Mouse (Mus musculus) MEL (cell line): ENCODE data around the gene Lig4. TPM values are rescaled to one million over a fixed set of nuclear protein-coding genes. Genes with fewer than 3 reads are reported as not detected.
A peak's percentile ranks its signal among the peaks of the same experiment; 100 is the strongest.

Experiments
- DNase-seq: peaks from one replicate; pipeline ENCODE4 v3.0.0; 2011; ENCODE audit warnings: low read depth, low spot score
- H3K27ac ChIP-seq: 2 replicates; pipeline ENCODE4 v1.5.1; 2012; ENCODE audit warnings: low read depth, mild to moderate bottlenecking, control low read depth, low read length, moderate library complexity; ENCODE audit not compliant: control insufficient read depth
- H3K27me3 ChIP-seq, 2 experiments: fragments of 150-350 bp in 1 of 2; sonication (generic) in 1 of 2; 2 replicates each; pipeline ENCODE4 v1.6.1; 2012; ENCODE audit warnings: low read length in 2 of 2, mild to moderate bottlenecking in 2 of 2, improper control_type of control experiment in 1 of 2, moderate library complexity in 1 of 2; ENCODE audit not compliant: insufficient read depth in 2 of 2, control insufficient read depth in 1 of 2
- H3K36me3 ChIP-seq, 2 experiments: 2 replicates each; pipeline ENCODE4 v1.6.1; 2012 to 2014; ENCODE audit warnings: low read length in 2 of 2, improper control_type of control experiment in 1 of 2, inconsistent platforms in 1 of 2, mild to moderate bottlenecking in 1 of 2; ENCODE audit not compliant: insufficient read depth in 2 of 2, control insufficient read depth in 1 of 2
- H3K4me1 ChIP-seq, 2 experiments: fragments of 150-350 bp in 1 of 2; sonication (generic) in 1 of 2; 2 replicates each; pipeline ENCODE4 v1.6.1; 2012; ENCODE audit warnings: low read length in 2 of 2, improper control_type of control experiment in 1 of 2, mild to moderate bottlenecking in 1 of 2; ENCODE audit not compliant: insufficient read depth in 2 of 2, control insufficient read depth in 1 of 2
- H3K4me3 ChIP-seq, 2 experiments: fragments of 150-350 bp in 1 of 2; sonication (generic) in 1 of 2; 2 replicates each; pipeline ENCODE4 v1.5.1; 2012; ENCODE audit warnings: low read depth in 2 of 2, low read length in 2 of 2, mild to moderate bottlenecking in 2 of 2, moderate library complexity in 2 of 2, control low read depth in 1 of 2, improper control_type of control experiment in 1 of 2; ENCODE audit not compliant: control insufficient read depth in 1 of 2, insufficient read depth in 1 of 2
- H3K79me2 ChIP-seq: 2 replicates; pipeline ENCODE4 v1.6.1; 2012; ENCODE audit warnings: mild to moderate bottlenecking, low read length, moderate library complexity; ENCODE audit not compliant: control insufficient read depth, poor library complexity, insufficient read depth
- H3K9ac ChIP-seq: 2 replicates; pipeline ENCODE4 v1.6.1; 2012; ENCODE audit warnings: low read depth, mild to moderate bottlenecking, control low read depth, low read length, moderate library complexity; ENCODE audit not compliant: control insufficient read depth, poor library complexity, severe bottlenecking
- H3K9me3 ChIP-seq: fragments of 150-350 bp; sonication (generic); replicated peaks from 2 replicates; pipeline ENCODE4 v1.6.1; 2012; ENCODE audit warnings: mild to moderate bottlenecking, low read length, improper control_type of control experiment, moderate library complexity; ENCODE audit not compliant: insufficient read depth
- BHLHE40 ChIP-seq: IDR thresholded peaks from 2 replicates; pipeline ENCODE4 v1.6.1; 2012; ENCODE audit warnings: low read depth, mild to moderate bottlenecking, inconsistent platforms, low read length, improper control_type of control experiment, borderline replicate concordance
- CHD1 ChIP-seq: IDR thresholded peaks from 2 replicates; pipeline ENCODE4 v1.6.1; 2012; ENCODE audit warnings: low read depth, mild to moderate bottlenecking, inconsistent platforms, low read length, improper control_type of control experiment
- CHD2 ChIP-seq: IDR thresholded peaks from 2 replicates; pipeline ENCODE4 v1.6.1; 2011; ENCODE audit warnings: low read length, improper control_type of control experiment
- CTCF ChIP-seq, 3 experiments: IDR thresholded peaks in 2 of 3; conservative IDR thresholded peaks in 1 of 3; 2 replicates each; pipeline ENCODE4 v1.5.1; 2011 to 2012; ENCODE audit warnings: low read length in 3 of 3, low read depth in 2 of 3, mild to moderate bottlenecking in 2 of 3, improper control_type of control experiment in 1 of 3, inconsistent platforms in 1 of 3, mixed read lengths in 1 of 3, moderate library complexity in 1 of 3; ENCODE audit not compliant: control insufficient read depth in 1 of 3, insufficient read depth in 1 of 3, poor library complexity in 1 of 3, severe bottlenecking in 1 of 3
- E2F4 ChIP-seq: IDR thresholded peaks from 2 replicates; pipeline ENCODE4 v1.6.1; 2011; ENCODE audit warnings: low read depth, low read length, improper control_type of control experiment, borderline replicate concordance
- ELF1 ChIP-seq: IDR thresholded peaks from 2 replicates; pipeline ENCODE4 v1.6.1; 2014; ENCODE audit warnings: low read depth, mild to moderate bottlenecking, inconsistent platforms, low read length, improper control_type of control experiment, moderate library complexity
- EP300 ChIP-seq, 2 experiments: IDR thresholded peaks; 2 replicates each; pipeline ENCODE4 v1.6.1; 2011; ENCODE audit warnings: improper control_type of control experiment in 2 of 2, low read length in 2 of 2, low read depth in 1 of 2, mild to moderate bottlenecking in 1 of 2
- GABPA ChIP-seq: IDR thresholded peaks from 2 replicates; pipeline ENCODE4 v1.6.1; 2012; ENCODE audit warnings: low read depth, mild to moderate bottlenecking, inconsistent platforms, low read length, improper control_type of control experiment, moderate library complexity
- GATA1 ChIP-seq: IDR thresholded peaks from 2 replicates; pipeline ENCODE4 v1.6.1; 2011; ENCODE audit warnings: low read depth, low read length, improper control_type of control experiment
- HCFC1 ChIP-seq: IDR thresholded peaks from 2 replicates; pipeline ENCODE4 v1.6.1; 2012; ENCODE audit warnings: low read depth, mild to moderate bottlenecking, inconsistent platforms, low read length, improper control_type of control experiment, moderate library complexity
- JUND ChIP-seq: IDR thresholded peaks from 2 replicates; pipeline ENCODE4 v1.6.1; 2011; ENCODE audit warnings: low read depth, mild to moderate bottlenecking, improper control_type of control experiment, low read length
- KAT2A ChIP-seq: conservative IDR thresholded peaks from 2 replicates; pipeline ENCODE4 v1.6.1; 2012; ENCODE audit warnings: low read depth, low read length, improper control_type of control experiment, inconsistent platforms
- MAFK ChIP-seq: IDR thresholded peaks from 2 replicates; pipeline ENCODE4 v1.6.1; 2011; ENCODE audit warnings: low read depth, mild to moderate bottlenecking, low read length, improper control_type of control experiment, borderline replicate concordance
- MAZ ChIP-seq: IDR thresholded peaks from 2 replicates; pipeline ENCODE4 v1.6.1; 2012; ENCODE audit warnings: low read depth, mild to moderate bottlenecking, inconsistent platforms, low read length, improper control_type of control experiment
- MEF2A ChIP-seq: IDR thresholded peaks from 2 replicates; pipeline ENCODE4 v1.6.1; 2014; ENCODE audit warnings: low read depth, mild to moderate bottlenecking, inconsistent platforms, low read length, improper control_type of control experiment; ENCODE audit not compliant: poor library complexity, insufficient replicate concordance, severe bottlenecking; ENCODE audit errors: extremely low read depth
- MYC ChIP-seq: IDR thresholded peaks from 2 replicates; pipeline ENCODE4 v1.6.1; 2011; ENCODE audit warnings: low read depth, mild to moderate bottlenecking, low read length, improper control_type of control experiment, moderate library complexity
- NRF1 ChIP-seq: IDR thresholded peaks from 2 replicates; pipeline ENCODE4 v1.6.1; 2014; ENCODE audit warnings: low read depth, mild to moderate bottlenecking, inconsistent platforms, low read length, improper control_type of control experiment, moderate library complexity; ENCODE audit not compliant: poor library complexity, insufficient read depth, severe bottlenecking
- POLR2A ChIP-seq, 2 experiments: IDR thresholded peaks; 2 replicates each; pipeline ENCODE4 v1.6.1; 2011 to 2012; ENCODE audit warnings: low read length in 2 of 2, mild to moderate bottlenecking in 2 of 2, control low read depth in 1 of 2, improper control_type of control experiment in 1 of 2, low read depth in 1 of 2, moderate library complexity in 1 of 2; ENCODE audit not compliant: control insufficient read depth in 1 of 2, insufficient read depth in 1 of 2, poor library complexity in 1 of 2
- POLR2AphosphoS2 ChIP-seq: IDR thresholded peaks from 2 replicates; pipeline ENCODE4 v1.6.1; 2011; ENCODE audit warnings: low read length, improper control_type of control experiment
- POLR2AphosphoS5 ChIP-seq: IDR thresholded peaks from 2 replicates; pipeline ENCODE4 v1.6.1; 2012; ENCODE audit warnings: low read depth, borderline replicate concordance, mild to moderate bottlenecking, inconsistent platforms, low read length, moderate library complexity, mixed read lengths
- RAD21 ChIP-seq: IDR thresholded peaks from 2 replicates; pipeline ENCODE4 v1.6.1; 2011; ENCODE audit warnings: mild to moderate bottlenecking, low read depth, low read length, improper control_type of control experiment
- RCOR1 ChIP-seq: IDR thresholded peaks from 2 replicates; pipeline ENCODE4 v1.6.1; 2012; ENCODE audit warnings: low read depth, mild to moderate bottlenecking, inconsistent platforms, low read length, improper control_type of control experiment
- SIN3A ChIP-seq: IDR thresholded peaks from 2 replicates; pipeline ENCODE4 v1.6.1; 2012; ENCODE audit warnings: low read length, improper control_type of control experiment, inconsistent platforms
- SMC3 ChIP-seq: IDR thresholded peaks from 2 replicates; pipeline ENCODE4 v1.6.1; 2011; ENCODE audit warnings: low read depth, low read length, improper control_type of control experiment
- TAL1 ChIP-seq: IDR thresholded peaks from 2 replicates; pipeline ENCODE4 v1.6.1; 2012; ENCODE audit warnings: mild to moderate bottlenecking, inconsistent platforms, low read length, moderate library complexity, mixed read lengths
- TBP ChIP-seq: IDR thresholded peaks from 2 replicates; pipeline ENCODE4 v1.8.0; 2011; ENCODE audit warnings: low read depth, low read length, improper control_type of control experiment
- TCF12 ChIP-seq: IDR thresholded peaks from 2 replicates; pipeline ENCODE4 v1.6.1; 2014; ENCODE audit warnings: low read depth, mild to moderate bottlenecking, inconsistent platforms, low read length, improper control_type of control experiment, moderate library complexity
- UBTF ChIP-seq: IDR thresholded peaks from 2 replicates; pipeline ENCODE4 v1.6.1; 2012; ENCODE audit warnings: low read depth, mild to moderate bottlenecking, inconsistent platforms, low read length, improper control_type of control experiment, moderate library complexity, borderline replicate concordance; ENCODE audit not compliant: insufficient read depth
- USF1 ChIP-seq: IDR thresholded peaks from 2 replicates; pipeline ENCODE4 v1.6.1; 2014; ENCODE audit warnings: low read depth, mild to moderate bottlenecking, inconsistent platforms, low read length, improper control_type of control experiment, moderate library complexity
- USF2 ChIP-seq, 2 experiments: IDR thresholded peaks; 2 replicates each; pipeline ENCODE4 v1.6.1; 2011 to 2012; ENCODE audit warnings: improper control_type of control experiment in 2 of 2, low read length in 2 of 2, borderline replicate concordance in 1 of 2, inconsistent platforms in 1 of 2, low read depth in 1 of 2, mild to moderate bottlenecking in 1 of 2; ENCODE audit not compliant: insufficient read depth in 1 of 2
- ZC3H11A ChIP-seq: IDR thresholded peaks from 2 replicates; pipeline ENCODE4 v1.6.1; 2012; ENCODE audit warnings: low read depth, mild to moderate bottlenecking, inconsistent platforms, low read length, improper control_type of control experiment
- ZKSCAN1 ChIP-seq: IDR thresholded peaks from 2 replicates; pipeline ENCODE4 v1.6.1; 2012; ENCODE audit warnings: low read depth, mild to moderate bottlenecking, inconsistent platforms, low read length, improper control_type of control experiment, moderate library complexity
- ZMIZ1 ChIP-seq: IDR thresholded peaks from 2 replicates; pipeline ENCODE4 v1.6.1; 2012; ENCODE audit warnings: low read depth, mild to moderate bottlenecking, inconsistent platforms, low read length, improper control_type of control experiment, moderate library complexity
- ZNF384 ChIP-seq: IDR thresholded peaks from 2 replicates; pipeline ENCODE4 v1.6.1; 2012; ENCODE audit warnings: low read depth, mild to moderate bottlenecking, inconsistent platforms, low read length, improper control_type of control experiment
- polyA plus RNA-seq, 2 experiments: library from polyadenylated mRNA; stranded (reverse) in 1 of 2; unstranded in 1 of 2; fragments of >175 nt in 1 of 2; fragments of >200 nt in 1 of 2; gene quantifications; 2 replicates each; pipeline versions ENCODE4 v1.2.1 to v1.2.4; 2012; ENCODE audit warnings: low replicate concordance in 2 of 2, low read depth in 1 of 2; ENCODE audit not compliant: insufficient read length in 2 of 2, insufficient read depth in 1 of 2, missing spikeins in 1 of 2
- total RNA-seq: library from RNA; depleted of rRNA; stranded (reverse); fragments of 300-350 nt; gene quantifications from 2 replicates; pipeline ENCODE4 v1.2.3, GENCODE M21; 2012; rRNA removed

The Lig4 gene
- 1.5 and 1.7 TPM in 2 replicates for total RNA-seq
- 1 to 10 TPM in 1 of 2 experiments, not detected in 1; 3.6 TPM for polyA plus RNA-seq

DNA sequence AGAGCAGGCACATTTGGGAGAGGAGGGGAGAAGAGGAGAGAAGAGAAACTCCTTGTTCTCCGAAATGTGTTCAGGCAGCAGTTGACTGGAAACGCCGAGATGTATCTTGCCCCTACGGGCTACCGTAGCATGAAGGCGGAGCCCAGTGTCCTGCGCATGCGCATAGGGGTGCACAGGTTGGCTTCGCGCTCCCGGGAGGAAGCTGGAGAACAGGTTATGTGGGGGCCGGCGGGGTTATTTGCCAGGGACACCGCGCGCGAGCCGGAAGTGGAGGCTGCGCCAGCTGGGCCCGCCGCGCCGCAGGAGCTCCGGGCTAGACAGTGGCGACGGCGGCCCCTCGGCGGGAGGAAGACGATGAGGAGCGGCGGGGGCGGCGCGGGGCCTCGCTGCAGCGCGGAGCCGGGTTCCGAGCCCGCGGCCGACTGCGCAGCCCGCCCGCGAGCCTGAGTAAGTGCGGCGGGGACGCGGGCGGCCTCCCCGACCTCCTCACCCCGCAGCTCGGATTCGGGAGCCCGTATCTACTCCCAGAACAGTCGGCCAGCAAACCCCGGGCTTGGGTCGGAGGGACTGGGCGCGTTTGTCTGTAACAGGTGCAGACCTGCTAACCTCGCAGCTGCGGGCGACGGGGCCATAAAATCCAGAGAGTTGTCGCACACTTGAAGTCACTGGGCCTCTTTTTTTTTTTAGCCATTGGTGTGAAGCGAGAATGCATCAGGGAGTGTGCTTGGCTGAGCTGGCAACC lies at the start of gene Lig4, which contains the start of gene Abhd13:
Gene Lig4 (minus strand): TSS at position 114 of the 742 bp plus-strand sequence.
Gene Abhd13 (plus strand): TSS at position 135 of the 742 bp plus-strand sequence.
- DNase-seq = peak; percentile 97
- Histone ChIP-seq H3K4me3 (peak within 1 kb of the TSS; percentile 76 to 87), H3K27me3 (no peaks in the 10 kb centered on the region), H3K4me1 (peaks cover 0 to 21% of the 10 kb centered on the region in 2 experiments; a peak in 3 of 4 replicates), H3K9me3 (no peaks in the 10 kb centered on the region), H3K27ac (peak within 1 kb of the TSS; percentile 91), H3K79me2 (peaks cover 49% of the 10 kb centered on the region), H3K36me3 (peaks cover 0 to 35% of the 10 kb centered on the region in 2 experiments; a peak in 2 of 4 replicates), H3K9ac (peak within 1 kb of the TSS; percentile 93)
- TF ChIP-seq USF2 (IDR thresholded peaks at IDR 0.05; ENCODE audit: borderline replicate concordance in 1 of 2, insufficient read depth in 1 of 2, low read depth in 1 of 2, low read length in 2 of 2) = no peak
- peak; percentile 80 for TF ChIP-seq KAT2A
- no peak; the same call in 1 of the 2 replicates for TF ChIP-seq POLR2AphosphoS2
- no peak for TF ChIP-seq RAD21
- TF ChIP-seq GABPA = no peak
- peak; percentile 77; the same call in 1 of the 2 replicates for TF ChIP-seq E2F4
- no peak for TF ChIP-seq JUND
- no peak for TF ChIP-seq GATA1
- TF ChIP-seq MEF2A = no peak
- TF ChIP-seq SIN3A = peak; percentile 93
- no peak for TF ChIP-seq SMC3
- no peak for TF ChIP-seq MAFK
- peak; percentile 28; the same call in 1 of the 2 replicates for TF ChIP-seq CHD1
- TF ChIP-seq EP300 (IDR thresholded peaks at IDR 0.05; ENCODE audit: low read depth in 1 of 2, low read length in 2 of 2) = peak in 1 of 2 experiments; percentile 50; a peak in 1 of 4 replicates
- peak; percentile 88; the same call in 1 of the 2 replicates for TF ChIP-seq MAZ
- TF ChIP-seq ELF1 = peak; percentile 85
- TF ChIP-seq MYC = no peak; the same call in 1 of the 2 replicates
- TF ChIP-seq CTCF (IDR thresholded peaks at IDR 0.05 in 2 of 3, conservative IDR thresholded peaks at IDR 0.05 in 1 of 3; ENCODE audit: control insufficient read depth in 1 of 3, insufficient read depth in 1 of 3, low read depth in 2 of 3, low read length in 3 of 3, poor library complexity in 1 of 3, severe bottlenecking in 1 of 3) = no peak
- TF ChIP-seq TBP = peak; percentile 68
- TF ChIP-seq USF1 = no peak
- TF ChIP-seq POLR2AphosphoS5 = no peak
- peak; percentile 49; the same call in 1 of the 2 replicates for TF ChIP-seq ZNF384
- peak; percentile 94 for TF ChIP-seq NRF1
- no peak for TF ChIP-seq BHLHE40
- 0 out of 2 replicates have a peak, but pooled peaks have one; percentile 49 for TF ChIP-seq ZMIZ1
- TF ChIP-seq HCFC1 = peak; percentile 92
- no peak for TF ChIP-seq ZKSCAN1
- no peak for TF ChIP-seq TAL1
- no peak for TF ChIP-seq RCOR1
- peak; percentile 72 to 77; a peak in 3 of 4 replicates for TF ChIP-seq POLR2A (IDR thresholded peaks at IDR 0.05; ENCODE audit: control insufficient read depth in 1 of 2, insufficient read depth in 1 of 2, low read depth in 1 of 2, low read length in 2 of 2, poor library complexity in 1 of 2)
- peak; percentile 76 for TF ChIP-seq TCF12
- TF ChIP-seq ZC3H11A = no peak
- TF ChIP-seq UBTF = no peak
- no peak for TF ChIP-seq CHD2
